28 mouse cellular contexts compared by ENCODE assay signal in the genomic region with DNA sequence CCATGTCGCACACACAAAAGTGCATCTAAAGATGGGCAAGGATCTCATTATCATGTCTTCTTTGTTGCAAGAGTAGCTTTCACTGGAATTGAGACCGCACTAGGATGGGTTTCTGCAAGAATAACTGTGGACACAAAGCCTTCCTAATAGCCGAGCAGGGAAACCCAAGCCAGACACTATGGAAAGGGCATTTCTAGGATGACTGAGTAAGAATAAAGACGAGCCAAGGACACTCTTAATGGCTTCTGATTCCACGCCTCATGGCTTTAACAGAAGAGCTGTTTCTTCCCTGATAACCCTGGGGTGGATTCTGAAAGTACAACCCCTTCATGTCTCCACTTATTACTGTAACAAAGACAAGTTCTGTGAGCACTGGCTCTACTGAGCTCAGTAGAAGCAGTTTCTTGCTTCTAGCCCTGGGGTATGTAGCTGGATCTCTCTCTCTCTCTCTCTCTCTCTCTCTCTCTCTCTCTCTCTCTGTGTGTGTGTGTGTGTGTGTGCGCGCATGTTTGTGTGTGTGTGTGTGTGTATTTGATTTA. TPM values are rescaled to one million over a fixed set of nuclear protein-coding genes. Genes with fewer than 3 reads are reported as not detected.
DNase-seq lines count a peak whose midpoint lies in the region; ATAC-seq lines count a peak whose summit lies in the region.
"Had no signal": no experiment of that assay in that cellular context is flagged by ENCODE, and none has a peak within 500 bp of the region (broad histone marks: within the 10 kb centered on the region; RNA-seq: fewer than 3 reads in every experiment).

No protein-coding gene starts in this region.

- WGBS in hindbrain, embryonic 12.5 days, result 41% methylated on average over 7 of the region's 7 CpGs
- WGBS in hindbrain, embryonic 16.5 days, result 45% methylated on average over 7 of the region's 7 CpGs
- 43% methylated on average over 7 of the region's 7 CpGs for WGBS in neural tube, embryonic 12.5 days
- WGBS in neural tube, embryonic 15.5 days, result 39% methylated on average over 7 of the region's 7 CpGs

- 0 out of 2 replicates have a peak, but pooled peaks cover 4% of the 10 kb centered on the region for H3K9me3 ChIP-seq in hindbrain, embryonic 12.5 days (replicated peaks)
- H3K9me3 ChIP-seq in hindbrain, embryonic 16.5 days (ENCODE audit: control insufficient read depth, low read length), result no peaks in the 10 kb centered on the region
- 0 out of 2 replicates have a peak, but pooled peaks cover 9% of the 10 kb centered on the region for H3K9me3 ChIP-seq in neural tube, embryonic 12.5 days
- H3K9me3 ChIP-seq in neural tube, embryonic 15.5 days (replicated peaks), result no peaks in the 10 kb centered on the region
- H3K9me3 ChIP-seq: heart, embryonic 12.5 days; stomach, embryonic 15.5 days had no signal

- H3K4me3 ChIP-seq in hindbrain, embryonic 12.5 days, result no peak overlapping the region
- no peak overlapping the region for H3K4me3 ChIP-seq in hindbrain, embryonic 16.5 days (ENCODE audit: low read length)
- no peak overlapping the region for H3K4me3 ChIP-seq in neural tube, embryonic 12.5 days
- no peak overlapping the region for H3K4me3 ChIP-seq in neural tube, embryonic 15.5 days (replicated peaks)
- H3K4me3 ChIP-seq: heart, adult 2 months; heart, embryonic 12.5 days; midbrain, embryonic 13.5 days; myocyte; stomach, embryonic 15.5 days had no signal

- no peaks in the 10 kb centered on the region for H3K36me3 ChIP-seq in hindbrain, embryonic 12.5 days
- H3K36me3 ChIP-seq in hindbrain, embryonic 16.5 days (ENCODE audit: control insufficient read depth, insufficient read depth, low read length), result no peaks in the 10 kb centered on the region
- no peaks in the 10 kb centered on the region for H3K36me3 ChIP-seq in neural tube, embryonic 12.5 days
- H3K36me3 ChIP-seq in neural tube, embryonic 15.5 days, result no peaks in the 10 kb centered on the region
- H3K36me3 ChIP-seq: heart, embryonic 12.5 days; midbrain, embryonic 13.5 days; stomach, embryonic 15.5 days had no signal

- peaks cover 13% of the 10 kb centered on the region for H3K4me1 ChIP-seq in hindbrain, embryonic 12.5 days
- no peaks in the 10 kb centered on the region for H3K4me1 ChIP-seq in hindbrain, embryonic 16.5 days (ENCODE audit: control insufficient read depth, insufficient read depth, low read depth, low read length)
- H3K4me1 ChIP-seq in neural tube, embryonic 12.5 days, result peaks cover 8% of the 10 kb centered on the region; the same call in 1 of the 2 replicates
- H3K4me1 ChIP-seq in neural tube, embryonic 15.5 days, result no peaks in the 10 kb centered on the region
- H3K4me1 ChIP-seq: heart, embryonic 12.5 days; stomach, embryonic 15.5 days had no signal

- peak; percentile 38 for ATAC-seq in hindbrain, embryonic 12.5 days (ENCODE audit: low FRiP score)
- no peak for ATAC-seq in hindbrain, embryonic 16.5 days
- ATAC-seq in neural tube, embryonic 12.5 days (ENCODE audit: low FRiP score, low read depth), result peak; percentile 56
- no peak for ATAC-seq in neural tube, embryonic 15.5 days (ENCODE audit: low FRiP score)
- ATAC-seq: forebrain, embryonic 16.5 days; inflammation-experienced regulatory T-cells, adult 6 months; midbrain, embryonic 13.5 days had no signal

- H3K27me3 ChIP-seq in hindbrain, embryonic 12.5 days, result no peaks in the 10 kb centered on the region
- no peaks in the 10 kb centered on the region for H3K27me3 ChIP-seq in hindbrain, embryonic 16.5 days (replicated peaks; ENCODE audit: control insufficient read depth, insufficient read depth, low read length)
- H3K27me3 ChIP-seq in neural tube, embryonic 12.5 days (replicated peaks), result no peaks in the 10 kb centered on the region
- H3K27me3 ChIP-seq in neural tube, embryonic 15.5 days (replicated peaks), result no peaks in the 10 kb centered on the region
- H3K27me3 ChIP-seq: CH12.LX; heart, embryonic 12.5 days; midbrain, embryonic 13.5 days; stomach, embryonic 15.5 days had no signal

- H3K4me2 ChIP-seq in hindbrain, embryonic 12.5 days (replicated peaks), result no peak overlapping the region
- H3K4me2 ChIP-seq in hindbrain, embryonic 16.5 days (ENCODE audit: low read length), result no peak overlapping the region
- H3K4me2 ChIP-seq in neural tube, embryonic 12.5 days (replicated peaks), result no peak overlapping the region
- no peak overlapping the region for H3K4me2 ChIP-seq in neural tube, embryonic 15.5 days
- H3K4me2 ChIP-seq: heart, embryonic 12.5 days; lung, embryonic 14.5 days; midbrain, embryonic 13.5 days; stomach, embryonic 15.5 days had no signal

- 0 out of 2 replicates have a peak overlapping the region, but pooled peaks have one; percentile 40 for H3K27ac ChIP-seq in hindbrain, embryonic 12.5 days
- H3K27ac ChIP-seq in hindbrain, embryonic 16.5 days (ENCODE audit: low read depth, low read length), result no peak overlapping the region
- no peak overlapping the region for H3K27ac ChIP-seq in neural tube, embryonic 12.5 days
- no peak overlapping the region for H3K27ac ChIP-seq in neural tube, embryonic 15.5 days (replicated peaks)
- H3K27ac ChIP-seq: heart, adult 2 months; liver, embryonic 14.5 days; midbrain, embryonic 13.5 days; stomach, embryonic 15.5 days had no signal

- peak; percentile 33 for DNase-seq in embryo, embryonic 10 days (ENCODE audit: low spot score)
- no peak for DNase-seq in embryo, embryonic 9.5 days (ENCODE audit: extremely low spot score)
- DNase-seq in lung, postnatal 14 days, result no peak
- DNase-seq in layer of hippocampus, adult 9-11 months, result no peak
- DNase-seq: adrenal gland, postnatal 10 days; cerebellum, adult 11 months; cerebellum, adult 9-10 months; cerebellum, postnatal 36 days; heart, adult 2 months; heart, postnatal 4 days; kidney, adult 11 months; kidney, postnatal 14 days; liver; lung, embryonic 14.5 days; lung, postnatal 36 days; right cerebral cortex, postnatal 25 days had no signal

- H3K9ac ChIP-seq in hindbrain, embryonic 12.5 days, result no peak overlapping the region
- no peak overlapping the region for H3K9ac ChIP-seq in hindbrain, embryonic 16.5 days (ENCODE audit: low read depth, low read length)
- H3K9ac ChIP-seq in neural tube, embryonic 12.5 days, result no peak overlapping the region
- no peak overlapping the region for H3K9ac ChIP-seq in neural tube, embryonic 15.5 days (replicated peaks)
- H3K9ac ChIP-seq: heart, embryonic 12.5 days; liver, embryonic 14.5 days; lung, embryonic 14.5 days; midbrain, embryonic 13.5 days; stomach, embryonic 15.5 days had no signal

RNA-seq across cellular contexts. Expression of gene Fat4, which starts 43.7 kb away (rescaled TPM):
- 14.6 and 17.1 TPM in 2 replicates for polyA plus RNA-seq in hindbrain, embryonic 12.5 days (2016; fragmentation: Nextera tagmentation; extraction: Ambion mirVana)
- 6.8 and 7.2 TPM in 2 replicates for polyA plus RNA-seq in hindbrain, embryonic 16.5 days (2015; fragmentation: Nextera tagmentation; extraction: Ambion mirVana)
- 12.1 and 13.0 TPM in 2 replicates for polyA plus RNA-seq in neural tube, embryonic 12.5 days (2016; fragmentation: Nextera tagmentation; extraction: Ambion mirVana)
- polyA plus RNA-seq in neural tube, embryonic 15.5 days (2015; fragmentation: Nextera tagmentation; extraction: Ambion mirVana), result 10.6 and 11.8 TPM in 2 replicates

Comparison
In these comparisons a context has a peak if more than half of its experiments do, and no peak if none do; other contexts are left out.
1. ATAC-seq: peak in hindbrain, embryonic 12.5 days (single experiment) and neural tube, embryonic 12.5 days (single experiment); none in hindbrain, embryonic 16.5 days (single experiment) and neural tube, embryonic 15.5 days (single experiment).